In genomic region chr9:108589229-108589628, GRCm38 (mm10) we compare ENCODE assay signal across 10 mouse cellular contexts. TPM values are rescaled to one million over a fixed set of nuclear protein-coding genes. Genes with fewer than 3 reads are reported as not detected.
A peak's percentile ranks its signal among the peaks of the same experiment; 100 is the strongest.
DNase-seq lines count a peak whose midpoint lies in the region; ATAC-seq and TF ChIP-seq lines count a peak whose summit lies in the region.
"Had no signal": no experiment of that assay in that cellular context is flagged by ENCODE, and none has a peak within 500 bp of the region (broad histone marks: within the 10 kb centered on the region; RNA-seq: fewer than 3 reads in every experiment).

No protein-coding gene starts in this region.

- H3K36me3 ChIP-seq in kidney, embryonic 16.5 days (ENCODE audit: insufficient read depth, low read length) = no peaks in the 10 kb centered on the region
- peaks cover 6% of the 10 kb centered on the region for H3K36me3 ChIP-seq in hindbrain, embryonic 13.5 days
- H3K36me3 ChIP-seq: limb, embryonic 15.5 days had no signal

- no peak for TF ChIP-seq POLR2A in olfactory bulb, adult 2 months (IDR thresholded peaks at IDR 0.05; ENCODE audit: insufficient read depth, low read depth, low read length)

- no peak overlapping the region for H3K9ac ChIP-seq in kidney, embryonic 16.5 days (replicated peaks; ENCODE audit: low read length)
- H3K9ac ChIP-seq in hindbrain, embryonic 13.5 days = peak overlapping the region; percentile 3; the same call in 1 of the 2 replicates
- H3K9ac ChIP-seq: limb, embryonic 15.5 days had no signal

- H3K4me2 ChIP-seq in kidney, embryonic 16.5 days (replicated peaks; ENCODE audit: low read depth, low read length) = no peak overlapping the region
- no peak overlapping the region for H3K4me2 ChIP-seq in hindbrain, embryonic 13.5 days
- H3K4me2 ChIP-seq: limb, embryonic 15.5 days had no signal

- no peak for TF ChIP-seq CTCF in olfactory bulb, adult 2 months (IDR thresholded peaks at IDR 0.05; ENCODE audit: insufficient read depth, low read depth, low read length)

- peaks cover 22% of the 10 kb centered on the region for H3K4me1 ChIP-seq in kidney, embryonic 16.5 days (ENCODE audit: insufficient read depth, low read length)
- peaks cover 43% of the 10 kb centered on the region for H3K4me1 ChIP-seq in hindbrain, embryonic 13.5 days (replicated peaks)
- peaks cover 37% of the 10 kb centered on the region for H3K4me1 ChIP-seq in olfactory bulb, adult 2 months (ENCODE audit: control insufficient read depth, insufficient read depth, low read length)

- H3K4me3 ChIP-seq in kidney, embryonic 16.5 days (ENCODE audit: low read length) = no peak overlapping the region
- no peak overlapping the region for H3K4me3 ChIP-seq in hindbrain, embryonic 13.5 days
- no peak overlapping the region for H3K4me3 ChIP-seq in olfactory bulb, adult 2 months (ENCODE audit: insufficient read depth, low read depth, low read length)
- H3K4me3 ChIP-seq: limb, embryonic 15.5 days had no signal

- H3K27ac ChIP-seq in kidney, embryonic 16.5 days (ENCODE audit: low read length) = peak overlapping the region; percentile 25; the same call in 1 of the 2 replicates
- H3K27ac ChIP-seq in hindbrain, embryonic 13.5 days = peak overlapping the region; percentile 99
- peak overlapping the region; percentile 94 for H3K27ac ChIP-seq in olfactory bulb, adult 2 months (ENCODE audit: insufficient read depth, low read depth, low read length)

- no peak for DNase-seq in kidney, adult 9 months
- DNase-seq in NIH3T3 (ENCODE audit: low read depth) = peak; percentile 29
- DNase-seq in lung, adult 18-20 months = no peak
- no peak for DNase-seq in lung, postnatal 36 days
- DNase-seq in adrenal gland, adult 8-10 months = no peak
- DNase-seq: right cerebral cortex, postnatal 25 days had no signal

- H3K9me3 ChIP-seq in kidney, embryonic 16.5 days (ENCODE audit: low read length) = no peaks in the 10 kb centered on the region
- no peaks in the 10 kb centered on the region for H3K9me3 ChIP-seq in hindbrain, embryonic 13.5 days
- H3K9me3 ChIP-seq: limb, embryonic 15.5 days had no signal

- no peak for ATAC-seq in kidney, embryonic 16.5 days (ENCODE audit: low FRiP score, low TSS enrichment)
- no peak for ATAC-seq in hindbrain, embryonic 13.5 days (ENCODE audit: low FRiP score)

- H3K27me3 ChIP-seq in kidney, embryonic 16.5 days (ENCODE audit: insufficient read depth, low read length) = no peaks in the 10 kb centered on the region
- no peaks in the 10 kb centered on the region for H3K27me3 ChIP-seq in hindbrain, embryonic 13.5 days
- H3K27me3 ChIP-seq: limb, embryonic 15.5 days had no signal

- WGBS in kidney, embryonic 16.5 days = 63% methylated on average over 5 of the region's 5 CpGs
- WGBS in hindbrain, embryonic 13.5 days = 73% methylated on average over 5 of the region's 5 CpGs
- 53% methylated on average over 5 of the region's 5 CpGs for WGBS in olfactory bulb, adult 2 months

RNA-seq across cellular contexts. Expression of gene P4htm, which starts 8.2 kb away (rescaled TPM):
- 10.8 and 11.0 TPM in 2 replicates for polyA plus RNA-seq in kidney, embryonic 16.5 days (2015; fragmentation: Nextera tagmentation; extraction: Ambion mirVana)
- polyA plus RNA-seq in hindbrain, embryonic 13.5 days (2015; fragmentation: Nextera tagmentation; extraction: Ambion mirVana) = 25.6 and 31.4 TPM in 2 replicates
- polyA plus RNA-seq in olfactory bulb, adult 2 months (2012; ENCODE audit: insufficient read depth, insufficient read length, low replicate concordance, missing spikeins) = not detected in 2 replicates
- total RNA-seq in adrenal gland, adult 8-10 months (2022) = 10 to 100 TPM in 3 of 4 experiments, 1 to 10 TPM in 1; 7.4 to 14.7 (median 11.6) TPM

RNA-seq across cellular contexts. Expression of gene Wdr6, which starts 10.7 kb away (rescaled TPM):
- polyA plus RNA-seq in kidney, embryonic 16.5 days (2015; fragmentation: Nextera tagmentation; extraction: Ambion mirVana) = 148 and 150 TPM in 2 replicates
- 280 and 317 TPM in 2 replicates for polyA plus RNA-seq in hindbrain, embryonic 13.5 days (2015; fragmentation: Nextera tagmentation; extraction: Ambion mirVana)
- polyA plus RNA-seq in olfactory bulb, adult 2 months (2012; ENCODE audit: insufficient read depth, insufficient read length, low replicate concordance, missing spikeins) = 73.0 TPM in 1 of 2 replicates, not detected in the other
- 100 to 1,000 TPM; 115 to 182 (median 165) TPM for total RNA-seq in adrenal gland, adult 8-10 months (2022)

RNA-seq across cellular contexts. Expression of gene Dalrd3, which starts 19.5 kb away (rescaled TPM):
- polyA plus RNA-seq in kidney, embryonic 16.5 days (2015; fragmentation: Nextera tagmentation; extraction: Ambion mirVana) = 200 TPM in 2 replicates
- 285 and 314 TPM in 2 replicates for polyA plus RNA-seq in hindbrain, embryonic 13.5 days (2015; fragmentation: Nextera tagmentation; extraction: Ambion mirVana)
- polyA plus RNA-seq in olfactory bulb, adult 2 months (2012; ENCODE audit: insufficient read depth, insufficient read length, low replicate concordance, missing spikeins) = not detected in 2 replicates
- 10 to 100 TPM; 72.5 to 99.3 (median 83.0) TPM for total RNA-seq in adrenal gland, adult 8-10 months (2022)

RNA-seq across cellular contexts. Expression of gene Ndufaf3, which starts 22.0 kb away (rescaled TPM):
- polyA plus RNA-seq in kidney, embryonic 16.5 days (2015; fragmentation: Nextera tagmentation; extraction: Ambion mirVana) = 47.6 and 48.6 TPM in 2 replicates
- polyA plus RNA-seq in hindbrain, embryonic 13.5 days (2015; fragmentation: Nextera tagmentation; extraction: Ambion mirVana) = 74.0 and 82.1 TPM in 2 replicates
- not detected in 2 replicates for polyA plus RNA-seq in olfactory bulb, adult 2 months (2012; ENCODE audit: insufficient read depth, insufficient read length, low replicate concordance, missing spikeins)
- 10 to 100 TPM; 60.1 to 76.1 (median 70.8) TPM for total RNA-seq in adrenal gland, adult 8-10 months (2022)

RNA-seq across cellular contexts. Expression of gene Impdh2, which starts 29.1 kb away (rescaled TPM):
- 188 and 198 TPM in 2 replicates for polyA plus RNA-seq in kidney, embryonic 16.5 days (2015; fragmentation: Nextera tagmentation; extraction: Ambion mirVana)
- 104 and 111 TPM in 2 replicates for polyA plus RNA-seq in hindbrain, embryonic 13.5 days (2015; fragmentation: Nextera tagmentation; extraction: Ambion mirVana)
- not detected in 2 replicates for polyA plus RNA-seq in olfactory bulb, adult 2 months (2012; ENCODE audit: insufficient read depth, insufficient read length, low replicate concordance, missing spikeins)
- 10 to 100 TPM; 59.9 to 88.8 (median 73.5) TPM for total RNA-seq in adrenal gland, adult 8-10 months (2022)

Comparison
In these comparisons a context has a peak if more than half of its experiments do, and no peak if none do; other contexts are left out.
1. H3K27ac ChIP-seq: peak in every context shown above with its lines; median percentile 99 in hindbrain, embryonic 13.5 days; 94 in olfactory bulb, adult 2 months; 25 in kidney, embryonic 16.5 days.
2. RNA of gene P4htm, which starts 8.2 kb away (polyA plus RNA-seq): 25.6 to 31.4 TPM in hindbrain, embryonic 13.5 days and 10.8 to 11.0 TPM in kidney, embryonic 16.5 days; not detected in olfactory bulb, adult 2 months; every median in the first group is over 10 times any median in the second.